In the genomic region with DNA sequence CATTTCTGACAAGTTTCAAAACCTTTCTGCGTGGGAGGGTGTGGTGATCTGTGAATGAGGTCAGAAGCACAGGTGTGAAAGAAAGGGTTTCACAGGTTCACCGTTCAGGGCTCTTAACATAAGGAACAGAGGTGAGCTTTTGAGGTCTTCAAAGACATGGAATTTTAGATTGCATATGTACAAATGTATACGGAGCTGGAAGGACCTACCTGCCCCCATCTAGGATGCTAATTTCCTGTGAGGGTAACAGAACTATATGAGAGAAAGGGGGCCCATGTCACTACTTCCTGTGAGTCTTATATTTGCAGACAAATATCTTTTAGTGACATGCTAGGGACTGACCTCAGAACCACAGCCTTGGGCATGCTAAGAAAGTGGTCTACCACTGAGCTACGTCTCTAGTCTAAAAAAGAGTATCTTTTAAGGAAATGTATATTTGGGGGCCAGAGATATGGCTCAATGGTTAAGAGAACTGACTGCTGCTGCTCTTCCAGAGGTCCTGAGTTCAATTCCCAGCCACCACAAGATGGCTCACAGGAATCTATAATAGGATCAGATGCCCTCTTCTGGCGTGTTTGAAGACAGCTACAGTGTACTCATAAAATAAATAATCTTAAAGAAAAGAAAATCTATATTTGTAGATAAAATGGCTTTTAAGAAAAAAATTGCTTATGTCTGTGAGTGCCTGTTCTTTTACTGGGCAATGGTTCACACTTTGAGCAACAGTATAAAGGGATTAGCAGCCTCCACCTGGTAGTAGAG, we compare ENCODE assay signal across 24 mouse cellular contexts. TPM values are rescaled to one million over a fixed set of nuclear protein-coding genes. Genes with fewer than 3 reads are reported as not detected.
DNase-seq lines count a peak whose midpoint lies in the region; ATAC-seq and TF ChIP-seq lines count a peak whose summit lies in the region.
"Had no signal": no experiment of that assay in that cellular context is flagged by ENCODE, and none has a peak within 500 bp of the region (broad histone marks: within the 10 kb centered on the region; RNA-seq: fewer than 3 reads in every experiment).

No protein-coding gene starts in this region.

- no peaks in the 10 kb centered on the region for H3K4me1 ChIP-seq in kidney, postnatal 0 days (replicated peaks; ENCODE audit: insufficient read depth, low read length)
- H3K4me1 ChIP-seq in kidney, embryonic 15.5 days = peaks cover 11% of the 10 kb centered on the region
- H3K4me1 ChIP-seq: hindbrain, embryonic 13.5 days; midbrain, embryonic 10.5 days had no signal

- 74% methylated on average over 5 of the region's 5 CpGs for WGBS in kidney, postnatal 0 days
- 80% methylated on average over 5 of the region's 5 CpGs for WGBS in kidney, embryonic 15.5 days

- H3K27ac ChIP-seq in kidney, postnatal 0 days = no peak overlapping the region
- H3K27ac ChIP-seq in kidney, embryonic 15.5 days = no peak overlapping the region
- H3K27ac ChIP-seq: embryonic facial prominence, embryonic 10.5 days; heart, embryonic 15.5 days; hindbrain, embryonic 13.5 days; limb, embryonic 10.5 days; lung, embryonic 15.5 days had no signal

- DNase-seq in kidney, postnatal 0 days (ENCODE audit: low spot score) = no peak
- peak; percentile 43 for DNase-seq in CD4-positive helper T cell, adult 2 months (ENCODE audit: low read depth, low spot score)
- DNase-seq in frontal cortex, postnatal 36 days (ENCODE audit: low spot score in 2 of 2) = no peak
- no peak for DNase-seq in gastrocnemius, adult 8-10 months (ENCODE audit: low spot score in 2 of 2)
- no peak for DNase-seq in gastrocnemius, adult 18-20 months (ENCODE audit: low spot score)
- DNase-seq: adrenal gland, postnatal 25 days; cerebellum, adult 9-11 months; kidney, adult 18-20 months; kidney, postnatal 4 days had no signal

- H3K4me3 ChIP-seq in kidney, postnatal 0 days (replicated peaks; ENCODE audit: low read depth, low read length) = no peak overlapping the region
- H3K4me3 ChIP-seq in kidney, embryonic 15.5 days (replicated peaks) = no peak overlapping the region
- H3K4me3 ChIP-seq: embryonic facial prominence, embryonic 10.5 days; heart, embryonic 15.5 days; hindbrain, embryonic 13.5 days; limb, embryonic 10.5 days; lung, embryonic 15.5 days; midbrain, embryonic 10.5 days; myocyte had no signal

- 0 out of 2 replicates have a peak, but pooled peaks have one; percentile 7 for TF ChIP-seq CTCF in kidney, postnatal 0 days (IDR thresholded peaks at IDR 0.05; ENCODE audit: low read depth)

- H3K27me3 ChIP-seq in kidney, postnatal 0 days (ENCODE audit: insufficient read depth, low read length) = no peaks in the 10 kb centered on the region
- H3K27me3 ChIP-seq in kidney, embryonic 15.5 days = no peaks in the 10 kb centered on the region
- H3K27me3 ChIP-seq: heart, embryonic 15.5 days; hindbrain, embryonic 13.5 days; lung, embryonic 15.5 days had no signal

- no peak overlapping the region for H3K4me2 ChIP-seq in kidney, postnatal 0 days (ENCODE audit: low read length)
- no peak overlapping the region for H3K4me2 ChIP-seq in kidney, embryonic 15.5 days
- H3K4me2 ChIP-seq: heart, embryonic 15.5 days; hindbrain, embryonic 13.5 days; lung, embryonic 15.5 days had no signal

- no peak overlapping the region for H3K9ac ChIP-seq in kidney, postnatal 0 days (ENCODE audit: low read depth, low read length)
- no peak overlapping the region for H3K9ac ChIP-seq in kidney, embryonic 15.5 days
- H3K9ac ChIP-seq: heart, embryonic 15.5 days; hindbrain, embryonic 13.5 days; lung, embryonic 15.5 days had no signal

- H3K9me3 ChIP-seq in kidney, postnatal 0 days (replicated peaks; ENCODE audit: low read length) = no peaks in the 10 kb centered on the region
- H3K9me3 ChIP-seq in kidney, embryonic 15.5 days (replicated peaks) = no peaks in the 10 kb centered on the region
- H3K9me3 ChIP-seq: embryonic facial prominence, embryonic 10.5 days; heart, embryonic 15.5 days; hindbrain, embryonic 13.5 days; limb, embryonic 10.5 days; lung, embryonic 15.5 days; midbrain, embryonic 10.5 days had no signal

- ATAC-seq in kidney, postnatal 0 days (replicated peaks; ENCODE audit: low FRiP score, low read depth) = no peak
- no peak for ATAC-seq in kidney, embryonic 15.5 days (replicated peaks; ENCODE audit: low FRiP score)
- peak; percentile 18; the same call in 1 of the 2 replicates for ATAC-seq in granulocyte monocyte progenitor cell, adult 5-6 weeks (replicated peaks; ENCODE audit: poor library complexity, severe bottlenecking)
- peak; percentile 67 for ATAC-seq in megakaryocyte, adult 5-6 weeks (ENCODE audit: poor library complexity, severe bottlenecking)

- H3K36me3 ChIP-seq in kidney, postnatal 0 days (ENCODE audit: insufficient read depth, low read length) = no peaks in the 10 kb centered on the region
- H3K36me3 ChIP-seq in kidney, embryonic 15.5 days = no peaks in the 10 kb centered on the region
- H3K36me3 ChIP-seq: embryonic facial prominence, embryonic 10.5 days; heart, embryonic 15.5 days; hindbrain, embryonic 13.5 days; limb, embryonic 10.5 days; lung, embryonic 15.5 days; midbrain, embryonic 10.5 days had no signal

RNA-seq across cellular contexts. Expression of a gene that starts 23.0 kb away (rescaled TPM):
- 167 and 194 TPM in 2 replicates for polyA plus RNA-seq in kidney, postnatal 0 days (2015; fragmentation: Nextera tagmentation; extraction: Ambion mirVana)
- polyA plus RNA-seq in kidney, embryonic 15.5 days (2015; fragmentation: Nextera tagmentation; extraction: Ambion mirVana) = 299 and 307 TPM in 2 replicates
- total RNA-seq in granulocyte monocyte progenitor cell, adult 5-6 weeks (2014; fragmentation: Nextera tagmentation) = 229 and 255 TPM in 2 replicates
- total RNA-seq in granulocyte monocyte progenitor cell, adult 5-6 weeks (2017) = 454 and 456 TPM in 2 replicates
- 66.9 and 83.2 TPM in 2 replicates for total RNA-seq in megakaryocyte, adult 5-6 weeks (2015)
- total RNA-seq in megakaryocyte, adult 5-6 weeks (2017) = 222 and 227 TPM in 2 replicates
- 10 to 100 TPM; 20.2 to 27.0 (median 23.5) TPM for total RNA-seq in gastrocnemius, adult 8-10 months (2022)
- total RNA-seq in gastrocnemius, adult 18-20 months (2021) = 10 to 100 TPM; 25.8 to 27.9 TPM

RNA-seq across cellular contexts. Expression of a gene that starts 23.3 kb away (rescaled TPM):
- polyA plus RNA-seq in kidney, postnatal 0 days (2015; fragmentation: Nextera tagmentation; extraction: Ambion mirVana) = 0.14 and 0.40 TPM in 2 replicates
- polyA plus RNA-seq in kidney, embryonic 15.5 days (2015; fragmentation: Nextera tagmentation; extraction: Ambion mirVana) = 0.90 and 1.3 TPM in 2 replicates
- 0.68 and 0.92 TPM in 2 replicates for total RNA-seq in granulocyte monocyte progenitor cell, adult 5-6 weeks (2014; fragmentation: Nextera tagmentation)
- 0.10 and 0.52 TPM in 2 replicates for total RNA-seq in granulocyte monocyte progenitor cell, adult 5-6 weeks (2017)
- 0.11 and 0.16 TPM in 2 replicates for total RNA-seq in megakaryocyte, adult 5-6 weeks (2015)
- not detected in 2 replicates for total RNA-seq in megakaryocyte, adult 5-6 weeks (2017)
- total RNA-seq in gastrocnemius, adult 8-10 months (2022) = under 1 TPM; 0.44 to 0.72 (median 0.63) TPM
- under 1 TPM; 0.40 to 0.50 TPM for total RNA-seq in gastrocnemius, adult 18-20 months (2021)

RNA-seq across cellular contexts. Expression of a gene that starts 26.0 kb away (rescaled TPM):
- polyA plus RNA-seq in kidney, postnatal 0 days (2015; fragmentation: Nextera tagmentation; extraction: Ambion mirVana) = not detected in 2 replicates
- not detected in 2 replicates for polyA plus RNA-seq in kidney, embryonic 15.5 days (2015; fragmentation: Nextera tagmentation; extraction: Ambion mirVana)
- 7.6 and 17.0 TPM in 2 replicates for total RNA-seq in granulocyte monocyte progenitor cell, adult 5-6 weeks (2014; fragmentation: Nextera tagmentation)
- 10.5 and 16.0 TPM in 2 replicates for total RNA-seq in granulocyte monocyte progenitor cell, adult 5-6 weeks (2017)
- 6.2 and 11.0 TPM in 2 replicates for total RNA-seq in megakaryocyte, adult 5-6 weeks (2015)
- total RNA-seq in megakaryocyte, adult 5-6 weeks (2017) = 14.2 and 18.4 TPM in 2 replicates
- total RNA-seq in gastrocnemius, adult 8-10 months (2022) = not detected
- not detected for total RNA-seq in gastrocnemius, adult 18-20 months (2021)
- total RNA-seq: adrenal gland, postnatal 25 days; ES-E14; layer of hippocampus, postnatal 36 days had no signal
- polyA plus RNA-seq: embryonic facial prominence, embryonic 10.5 days; frontal cortex, adult 2 months; gonadal fat pad, adult 2 months; heart, embryonic 15.5 days; hindbrain, embryonic 13.5 days; lung, embryonic 15.5 days; midbrain, embryonic 10.5 days; myocyte; urinary bladder, adult 2 months had no signal

RNA-seq across cellular contexts. Expression of a gene that starts 33.7 kb away (rescaled TPM):
- not detected in 2 replicates for polyA plus RNA-seq in kidney, postnatal 0 days (2015; fragmentation: Nextera tagmentation; extraction: Ambion mirVana)
- 0.27 and 0.77 TPM in 2 replicates for polyA plus RNA-seq in kidney, embryonic 15.5 days (2015; fragmentation: Nextera tagmentation; extraction: Ambion mirVana)
- total RNA-seq in granulocyte monocyte progenitor cell, adult 5-6 weeks (2014; fragmentation: Nextera tagmentation) = not detected in 2 replicates
- total RNA-seq in granulocyte monocyte progenitor cell, adult 5-6 weeks (2017) = 73.5 and 97.1 TPM in 2 replicates
- total RNA-seq in megakaryocyte, adult 5-6 weeks (2015) = 48.6 and 96.7 TPM in 2 replicates
- 238 and 301 TPM in 2 replicates for total RNA-seq in megakaryocyte, adult 5-6 weeks (2017)
- total RNA-seq in gastrocnemius, adult 8-10 months (2022) = not detected
- not detected for total RNA-seq in gastrocnemius, adult 18-20 months (2021)
- total RNA-seq: adrenal gland, postnatal 25 days; ES-E14; layer of hippocampus, postnatal 36 days had no signal
- polyA plus RNA-seq: frontal cortex, adult 2 months; midbrain, embryonic 10.5 days; myocyte had no signal

RNA-seq across cellular contexts. Expression of a gene that starts 33.8 kb away (rescaled TPM):
- 21.8 and 27.9 TPM in 2 replicates for polyA plus RNA-seq in kidney, postnatal 0 days (2015; fragmentation: Nextera tagmentation; extraction: Ambion mirVana)
- polyA plus RNA-seq in kidney, embryonic 15.5 days (2015; fragmentation: Nextera tagmentation; extraction: Ambion mirVana) = 29.2 and 39.2 TPM in 2 replicates
- total RNA-seq in granulocyte monocyte progenitor cell, adult 5-6 weeks (2014; fragmentation: Nextera tagmentation) = 0.47 and 1.4 TPM in 2 replicates
- total RNA-seq in granulocyte monocyte progenitor cell, adult 5-6 weeks (2017) = 2.2 and 4.9 TPM in 2 replicates
- total RNA-seq in megakaryocyte, adult 5-6 weeks (2015) = 1.5 and 1.9 TPM in 2 replicates
- total RNA-seq in megakaryocyte, adult 5-6 weeks (2017) = 4.8 and 5.6 TPM in 2 replicates
- 10 to 100 TPM; 17.9 to 27.1 (median 23.5) TPM for total RNA-seq in gastrocnemius, adult 8-10 months (2022)
- total RNA-seq in gastrocnemius, adult 18-20 months (2021) = 10 to 100 TPM; 24.4 to 37.0 TPM

Comparison
In these comparisons a context has a peak if more than half of its experiments do, and no peak if none do; other contexts are left out.
1. ATAC-seq: peak in granulocyte monocyte progenitor cell, adult 5-6 weeks (single experiment) and megakaryocyte, adult 5-6 weeks (single experiment); none in kidney, postnatal 0 days (single experiment) and kidney, embryonic 15.5 days (single experiment).
2. RNA of a gene that starts 26.0 kb away (total RNA-seq): 7.6 to 17.0 TPM in granulocyte monocyte progenitor cell, adult 5-6 weeks and 6.2 to 18.4 TPM in megakaryocyte, adult 5-6 weeks; not detected in gastrocnemius, adult 8-10 months and not detected in gastrocnemius, adult 18-20 months; every median in the first group is over 4 times any median in the second.